Mouse (Mus musculus) adrenal gland (tissue): ENCODE measurements around the gene Ano9.

Experiments
- intact Hi-C: fragments of 180-260 bp; cut with DNase I; formaldehyde crosslinking; loops from one replicate; pipeline ENCODE4 v1.15.1; 2025
- long read RNA-seq, 2 experiments: library from polyadenylated mRNA; unstranded; transcript quantifications; one replicate each; pipeline ENCODE4 v2.0.0; 2020; ENCODE audit warnings: borderline replicate concordance in 1 of 2; ENCODE audit not compliant: insufficient replicate concordance in 1 of 2

Gene Ano9
- long read RNA-seq, experiment 1 = 0 reads
- long read RNA-seq, experiment 2 = 0 reads

- intact Hi-C loops = no loop called here
Observed at GRCm38 (mm10) chr7:141117636-141118035, at the start of gene Ano9. Gene Ano9, minus strand, starts transcription at chr7:141117806.

DNA sequence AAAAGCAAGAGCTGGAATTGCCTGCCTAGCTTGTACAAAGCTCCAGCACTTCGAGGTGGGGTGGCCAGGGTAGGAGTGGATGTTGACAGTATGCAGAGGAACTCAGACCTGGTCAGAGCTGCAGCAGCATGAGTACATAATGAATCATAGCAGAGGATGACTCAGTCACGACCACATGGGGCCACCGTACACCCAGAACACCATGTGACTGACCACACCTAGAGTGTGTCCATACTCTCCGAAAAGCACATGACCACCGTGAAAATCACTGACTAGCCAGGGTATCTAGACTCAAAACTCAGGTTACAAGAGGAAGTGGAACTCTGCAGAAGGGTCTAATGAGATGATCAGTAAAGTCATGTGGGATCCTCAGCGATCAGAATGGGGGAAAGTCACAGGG is 47.2 kb upstream of the Ano9 start:
- intact Hi-C loops = loop anchor here (5.0 to 10.0 kb wide), 2 partner anchors 33 to 220 kb away; partner anchors contain the start of gene Pgghg

GRCm38 (mm10) chr7:141164397-141164796 is 46.8 kb upstream of the Ano9 start:
- intact Hi-C loops = loop anchor here (10.0 kb wide), 1 partner anchor 220 kb away; the partner anchor contains the start of gene Pgghg

GRCm38 (mm10) chr7:141155362-141155761 is 37.8 kb upstream of the Ano9 start:
- intact Hi-C loops = no loop called here

- intact Hi-C loops = no loop called here
Observed at GRCm38 (mm10) chr7:141148639-141149038, 31.0 kb upstream of the Ano9 start.

GRCm38 (mm10) chr7:141147044-141147443 is 29.4 kb upstream of the Ano9 start:
- intact Hi-C loops = no loop called here

GRCm38 (mm10) chr7:141146043-141146595 is 28.5 kb upstream of the Ano9 start:
- intact Hi-C loops = no loop called here

DNA sequence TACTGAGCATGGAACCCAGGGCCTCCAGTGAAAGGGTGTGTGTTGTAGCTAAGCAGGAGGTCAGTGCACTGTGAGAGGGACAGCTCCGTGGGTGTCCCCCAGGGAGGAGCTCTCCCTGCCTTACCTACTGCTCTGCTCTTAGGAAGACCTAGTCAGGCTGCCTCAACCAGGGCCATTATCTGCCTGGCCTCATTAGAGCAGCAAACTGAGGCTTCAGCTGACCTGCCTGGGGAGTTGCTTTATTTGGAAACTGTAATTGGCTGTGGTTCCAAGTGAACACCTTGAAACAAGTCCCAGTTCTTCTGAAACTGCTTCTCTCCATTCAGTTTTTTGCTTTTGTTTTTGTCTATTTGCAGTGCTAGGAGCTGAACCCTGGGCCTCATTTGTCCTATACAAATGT is 27.8 kb upstream of the Ano9 start:
- intact Hi-C loops = no loop called here

- intact Hi-C loops = loop anchor here (5.0 kb wide), 1 partner anchor 33 kb away; no protein-coding TSS in a partner anchor
Observed at GRCm38 (mm10) chr7:141144650-141145049, 27.0 kb upstream of the Ano9 start.

DNA sequence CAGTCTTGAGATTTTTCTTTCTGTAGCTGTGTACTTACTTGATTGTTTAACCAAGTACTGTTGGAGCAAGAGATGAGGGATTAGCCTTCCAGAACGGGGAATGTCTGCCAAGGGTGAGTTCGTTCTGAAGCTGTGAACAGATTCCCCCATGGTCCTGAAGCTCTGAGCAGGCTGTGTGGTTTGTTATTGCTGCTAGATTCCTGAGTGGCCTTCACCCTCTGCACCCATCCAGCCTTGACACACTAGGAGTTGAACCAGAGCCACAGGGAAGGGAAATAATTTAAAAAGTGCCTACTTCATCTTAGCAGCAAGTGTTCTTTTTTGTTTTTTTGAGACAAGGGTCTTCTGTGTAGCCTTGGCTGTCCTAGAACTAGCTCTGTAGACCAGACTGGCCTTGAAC is 26.3 kb upstream of the Ano9 start:
- intact Hi-C loops = loop anchor here (5.0 kb wide), 1 partner anchor 33 kb away; no protein-coding TSS in a partner anchor

GRCm38 (mm10) chr7:141143112-141143511 is 25.5 kb upstream of the Ano9 start:
- intact Hi-C loops = loop anchor here (5.0 kb wide), 1 partner anchor 34 kb away; no protein-coding TSS in a partner anchor

DNA sequence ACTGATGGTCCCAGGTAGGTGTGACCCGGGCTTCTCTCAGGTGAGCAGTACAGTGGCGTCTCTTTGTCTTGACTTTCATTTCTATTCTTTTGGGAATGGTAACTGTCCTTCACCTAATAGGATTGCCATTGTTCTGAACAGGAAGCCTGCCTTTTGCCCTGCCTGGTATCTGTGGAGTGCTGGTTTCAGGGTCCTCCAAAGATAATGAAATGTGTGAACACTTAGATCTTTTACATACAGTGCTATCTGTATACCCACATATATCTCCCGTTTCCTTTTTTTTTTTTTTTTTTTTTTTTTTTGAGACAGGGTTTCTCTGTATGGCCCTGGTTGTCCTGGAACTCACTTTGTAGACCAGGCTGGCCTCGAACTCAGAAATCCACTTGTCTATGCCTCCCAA is 23.7 kb upstream of the Ano9 start:
- intact Hi-C loops = loop anchor here (5.0 kb wide), 1 partner anchor 36 kb away; no protein-coding TSS in a partner anchor

- intact Hi-C loops = loop anchor here (5.0 kb wide), 1 partner anchor 35 kb away; no protein-coding TSS in a partner anchor
Observed at GRCm38 (mm10) chr7:141131904-141132755, 14.5 kb upstream of the Ano9 start.

DNA sequence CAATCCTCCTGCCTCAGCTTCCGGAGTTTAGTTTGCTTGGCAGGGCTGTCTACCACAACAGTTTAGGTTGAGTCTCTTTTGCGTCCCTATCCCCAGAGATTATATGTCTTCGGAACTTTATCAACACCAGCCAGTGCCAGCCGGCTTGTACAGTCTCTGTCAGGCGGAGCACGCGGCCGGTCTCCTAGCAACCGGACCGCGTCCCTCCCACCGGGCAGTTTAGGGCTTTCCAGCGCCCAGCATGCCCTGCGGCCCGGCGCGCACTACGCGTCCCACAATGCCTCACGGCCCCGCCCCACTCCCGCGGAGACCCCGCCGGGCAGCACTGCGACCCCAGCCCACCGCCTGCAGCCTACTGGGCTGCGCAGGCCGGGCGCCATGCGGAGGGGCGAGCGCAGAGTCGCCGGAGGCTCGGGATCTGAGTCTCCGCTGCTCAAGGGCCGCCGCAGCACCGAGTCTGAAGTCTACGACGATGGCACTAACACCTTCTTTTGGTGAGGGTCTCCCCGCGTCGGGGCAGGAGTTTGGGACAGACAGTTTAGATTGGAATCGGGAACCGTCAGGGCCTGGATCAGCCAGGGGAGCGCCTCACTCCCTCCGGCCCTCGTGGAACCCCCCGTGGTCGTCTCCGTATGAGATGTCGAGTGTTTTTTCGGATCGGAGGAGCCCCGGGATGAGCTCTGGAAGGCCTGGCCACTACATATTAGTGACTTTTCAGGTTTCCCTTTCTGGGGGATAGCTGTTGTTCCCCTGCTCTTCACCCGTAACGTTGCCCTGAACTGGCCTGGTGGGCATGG is 13.6 kb upstream of the Ano9 start:
- intact Hi-C loops = loop anchor here (5.0 kb wide), 1 partner anchor 36 kb away; no protein-coding TSS in a partner anchor

- intact Hi-C loops = no loop called here
Observed at GRCm38 (mm10) chr7:141123517-141123856, 5.9 kb upstream of the Ano9 start.

DNA sequence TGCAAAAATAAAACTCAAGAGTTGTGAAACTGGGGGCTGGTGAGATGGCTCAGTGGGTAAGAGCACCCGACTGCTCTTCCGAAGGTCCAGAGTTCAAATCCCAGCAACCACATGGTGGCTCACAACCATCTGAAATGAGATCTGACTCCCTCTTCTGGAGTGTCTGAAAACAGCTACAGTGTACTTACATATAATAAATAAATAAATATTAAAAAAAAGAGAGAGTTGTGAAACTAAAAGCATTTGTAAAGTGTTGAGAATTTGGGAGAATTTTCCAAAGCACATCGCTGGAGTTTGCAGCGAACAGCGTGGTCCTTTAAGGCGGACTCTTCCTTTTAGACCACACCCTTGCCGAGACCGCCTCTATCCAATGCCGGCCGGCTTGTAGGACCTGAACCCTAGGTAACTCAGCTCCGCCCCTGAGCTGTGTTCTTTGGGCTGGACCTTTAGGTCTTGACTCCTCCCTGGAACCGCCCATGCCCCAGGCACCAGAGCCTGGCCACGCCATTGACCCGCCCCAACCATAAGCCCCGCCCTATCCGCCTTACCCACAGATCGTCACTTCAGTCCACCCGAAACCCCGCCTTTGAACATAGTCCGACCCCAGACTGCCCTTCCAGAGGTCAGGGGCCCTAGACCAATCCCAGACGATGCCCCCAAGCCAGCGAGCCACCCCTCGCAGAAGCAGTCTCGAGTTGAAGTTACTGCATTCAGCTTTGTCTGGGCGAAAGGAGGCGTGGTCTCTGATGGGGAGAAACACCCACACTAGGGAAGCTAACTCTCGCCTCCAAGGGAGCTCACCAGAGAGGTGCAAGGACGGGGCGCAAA is 5.3 kb upstream of the Ano9 start:
- intact Hi-C loops = no loop called here

GRCm38 (mm10) chr7:141122245-141122644 is 4.6 kb upstream of the Ano9 start, which contains the start of gene Ptdss2:
Gene Ptdss2, plus strand, starts transcription at chr7:141122382.
- intact Hi-C loops = no loop called here

DNA sequence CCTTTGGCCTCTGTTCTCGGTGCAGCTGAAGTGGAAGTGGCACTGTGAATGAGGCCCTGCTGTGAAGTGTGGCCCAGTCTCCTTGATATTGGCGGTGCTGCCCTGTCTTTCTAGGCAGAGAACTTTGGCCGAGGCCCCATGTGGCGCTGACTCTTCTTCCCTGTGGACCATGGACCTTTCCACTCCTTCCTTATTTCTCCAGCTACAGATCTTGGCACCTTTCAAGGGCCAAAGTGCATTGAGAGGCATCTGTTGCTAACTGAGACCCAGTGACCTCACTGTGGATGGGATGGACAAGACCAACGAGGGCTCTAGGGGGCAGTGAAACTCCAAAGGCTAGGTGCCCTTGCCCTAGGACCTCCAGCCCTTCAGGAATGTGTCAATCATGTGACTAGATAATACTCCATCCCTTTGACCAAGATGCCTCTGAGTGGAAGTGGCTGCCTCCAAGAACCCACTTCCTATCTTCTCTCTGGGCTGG is 3.5 kb upstream of the Ano9 start:
- intact Hi-C loops = no loop called here

- intact Hi-C loops = no loop called here
Observed at GRCm38 (mm10) chr7:141120605-141121004, 3.0 kb upstream of the Ano9 start.

GRCm38 (mm10) chr7:141119487-141119886 is 1.9 kb upstream of the Ano9 start:
- intact Hi-C loops = no loop called here
